Mouse (Mus musculus) left cerebral cortex, postnatal 10 days (tissue): ENCODE measurements around the gene Gpr137c. TPM values are rescaled to one million over a fixed set of nuclear protein-coding genes. Genes with fewer than 3 reads are reported as not detected.

ENCODE experiments used
- DNase-seq, 2 experiments: peaks; one replicate each; pipeline ENCODE4 v3.0.0; 2021 to 2022; ENCODE audit warnings: low spot score in 2 of 2, mixed read lengths in 1 of 2; ENCODE audit errors: extremely low spot score in 1 of 2
- intact Hi-C: fragments of 180-260 bp; cut with DNase I; formaldehyde crosslinking; loops from one replicate; pipeline ENCODE4 v1.15.1; 2025
- total RNA-seq, 2 experiments: library from RNA; stranded (reverse); gene quantifications; 2 replicates each; pipeline ENCODE4 v1.2.3; 2021

Gene Gpr137c
- total RNA-seq, result 10 to 100 TPM; 23.3 to 26.8 TPM

- intact Hi-C loops, result no loop called here
Observed at GRCm38 (mm10) chr14:45219281-45220089, at the start of gene Gpr137c. Gene Gpr137c (plus strand): TSS chr14:45219717.

GRCm38 (mm10) chr14:45172260-45172659 lies 47.3 kb upstream of the Gpr137c start:
- intact Hi-C loops, result no loop called here
- DNase-seq, result no peak

More at GRCm38 (mm10) chr14:45219281-45220089, at the start of gene Gpr137c:
- DNase-seq, result peak; percentile 98 to 100

DNA sequence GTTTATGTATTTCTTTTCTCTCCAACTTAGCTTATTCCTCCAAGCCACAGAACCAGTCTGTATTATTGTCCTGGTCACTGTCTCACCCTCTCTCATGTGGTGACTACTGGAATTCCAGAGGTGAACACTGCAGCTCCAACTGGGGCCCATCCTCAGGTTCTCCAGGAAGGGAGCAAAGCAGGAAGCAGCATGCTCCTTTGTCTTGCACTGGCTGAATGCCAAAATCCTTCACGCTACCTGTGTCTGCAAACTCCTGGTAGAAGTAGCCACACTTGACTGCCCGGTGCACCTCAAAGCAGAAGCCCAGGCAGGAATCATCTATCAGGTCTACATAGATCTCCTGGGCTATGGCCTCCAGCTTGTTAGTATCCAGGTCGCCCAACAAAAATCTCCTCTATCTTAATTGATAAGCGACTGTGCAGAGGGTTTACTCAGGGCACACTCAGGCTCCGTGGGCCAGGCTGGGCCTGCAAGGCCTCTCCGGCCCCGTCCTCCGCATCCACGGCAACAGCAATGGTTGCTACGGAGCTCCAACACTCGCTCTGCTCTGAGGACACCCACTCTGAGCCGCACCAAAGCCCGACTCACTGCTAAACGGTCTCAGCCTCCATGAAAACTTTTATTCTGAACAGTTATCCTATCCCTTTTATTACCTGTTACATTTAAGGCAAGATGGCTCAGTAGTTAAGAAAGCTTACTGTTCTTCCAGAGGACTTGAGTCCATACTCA lies 44.3 kb upstream of the Gpr137c start:
- intact Hi-C loops, result no loop called here
- DNase-seq, result no peak

DNA sequence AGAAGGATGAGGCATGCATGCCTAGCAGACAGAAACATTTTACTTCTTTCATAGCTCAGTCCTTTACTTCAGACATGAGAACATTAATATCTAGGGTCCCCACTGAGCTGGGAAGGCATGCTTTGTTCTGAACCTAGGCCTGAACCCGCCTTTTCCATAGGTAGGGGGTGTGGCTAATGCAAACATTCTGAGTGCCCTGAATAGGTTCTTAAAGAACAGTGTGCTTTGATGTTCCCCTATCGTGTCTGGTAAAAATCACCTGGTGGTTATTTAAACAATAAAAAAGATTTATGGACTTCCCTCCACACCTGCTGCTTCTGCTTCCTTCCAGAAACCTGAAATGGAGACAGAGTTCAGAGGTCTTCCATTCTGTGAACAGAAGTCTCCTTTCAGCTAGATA lies 40.3 kb upstream of the Gpr137c start:
- intact Hi-C loops, result no loop called here
- DNase-seq, result no peak

- intact Hi-C loops, result no loop called here
- DNase-seq, result no peak
Observed at GRCm38 (mm10) chr14:45179606-45180005, 39.9 kb upstream of the Gpr137c start.

GRCm38 (mm10) chr14:45181611-45182010 lies 37.9 kb upstream of the Gpr137c start:
- intact Hi-C loops, result no loop called here

DNA sequence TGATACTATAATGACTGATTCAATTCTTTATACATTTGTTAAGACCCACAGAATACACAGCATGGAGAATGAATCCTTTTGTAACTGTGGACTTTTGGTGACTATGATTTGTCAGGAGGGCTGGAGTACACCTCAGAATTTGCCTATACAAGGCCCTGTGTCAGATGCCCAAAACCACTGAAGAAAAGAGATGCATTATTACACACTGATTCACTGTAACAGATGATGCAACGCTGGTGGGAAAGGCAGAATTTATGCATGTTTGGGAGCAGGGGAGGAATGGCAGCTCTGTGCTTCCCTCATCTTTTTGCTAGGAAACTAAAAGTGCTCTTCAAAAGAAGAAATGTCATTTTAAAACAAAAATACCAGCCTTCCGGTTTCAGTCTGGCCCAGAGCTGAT lies 28.5 kb upstream of the Gpr137c start:
- intact Hi-C loops, result no loop called here

More at GRCm38 (mm10) chr14:45181611-45182010, 37.9 kb upstream of the Gpr137c start:
- no peak for DNase-seq

GRCm38 (mm10) chr14:45200607-45201006 lies 18.9 kb upstream of the Gpr137c start:
- intact Hi-C loops, result no loop called here
- DNase-seq, result no peak

More for the DNA sequence above, 28.5 kb upstream of the Gpr137c start:
- DNase-seq, result no peak

DNA sequence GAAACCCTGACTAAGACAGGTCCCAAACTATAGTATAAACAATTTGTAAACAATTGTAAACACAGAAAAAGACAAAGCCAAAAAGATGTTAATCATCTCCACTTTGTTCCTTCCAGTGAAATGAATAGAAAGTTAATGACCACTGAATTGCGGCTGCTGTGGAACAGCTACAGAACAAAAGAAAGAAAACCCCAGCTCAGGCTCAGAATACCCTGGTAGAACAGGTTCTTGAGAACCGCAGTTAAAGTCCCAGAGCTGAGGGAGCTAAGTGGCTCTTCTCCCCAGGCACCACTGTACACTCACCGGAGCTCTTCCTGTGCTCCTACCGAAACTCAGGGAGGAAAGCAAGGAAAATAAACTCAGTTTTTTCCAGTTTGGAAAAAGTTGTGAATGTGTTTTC lies 8.8 kb upstream of the Gpr137c start:
- DNase-seq, result no peak
- intact Hi-C loops, result no loop called here

DNA sequence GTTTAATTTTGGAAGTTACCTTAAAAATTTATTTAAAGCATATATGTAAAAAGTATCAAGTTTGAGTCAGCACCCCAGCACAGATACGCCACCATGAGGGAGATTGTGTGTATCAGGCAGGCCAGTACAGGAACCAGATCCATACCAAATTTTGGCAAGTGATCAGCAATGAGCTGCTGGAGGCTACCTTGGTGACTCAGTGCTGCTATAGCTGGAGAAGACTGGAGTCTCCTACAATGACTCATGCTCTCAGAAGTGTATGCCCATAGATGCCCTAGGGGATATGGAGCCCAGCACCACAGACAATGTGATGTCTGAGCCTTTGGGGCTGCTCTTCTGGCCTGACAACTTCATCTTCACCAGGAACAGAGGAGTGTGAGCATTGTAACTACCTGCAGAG lies 8.1 kb upstream of the Gpr137c start:
- intact Hi-C loops, result no loop called here
- no peak for DNase-seq

DNA sequence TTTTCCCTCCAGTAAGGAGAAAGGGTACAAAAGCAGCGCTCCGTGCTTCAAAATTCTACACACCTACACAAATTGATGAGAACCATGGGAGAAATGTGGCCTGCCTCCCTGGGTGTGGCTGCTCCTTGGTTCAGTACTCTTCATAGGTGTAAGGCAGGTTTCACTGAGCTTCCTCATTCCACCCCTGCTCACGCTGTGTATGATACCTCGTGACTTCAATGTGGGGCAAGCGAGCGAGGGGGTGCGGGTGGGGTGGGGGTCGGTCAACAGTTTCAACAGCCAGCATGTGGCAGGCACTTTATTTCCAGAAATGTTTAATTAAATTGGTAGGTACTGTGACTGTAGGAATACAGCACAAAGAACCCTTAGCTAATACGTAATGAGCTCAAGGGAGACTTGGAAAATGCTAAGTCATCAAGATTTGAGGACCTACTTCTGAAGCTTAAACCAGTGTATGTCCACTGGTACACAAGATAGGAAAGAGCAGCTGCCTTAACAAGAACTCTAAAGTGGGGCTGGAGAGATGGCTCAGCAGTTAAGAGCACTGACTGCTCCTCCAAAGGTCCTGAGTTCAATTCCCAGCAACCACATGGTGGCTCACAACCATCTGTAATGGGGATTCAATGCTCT lies 2.7 kb upstream of the Gpr137c start:
- intact Hi-C loops, result no loop called here
- DNase-seq, result no peak

DNA sequence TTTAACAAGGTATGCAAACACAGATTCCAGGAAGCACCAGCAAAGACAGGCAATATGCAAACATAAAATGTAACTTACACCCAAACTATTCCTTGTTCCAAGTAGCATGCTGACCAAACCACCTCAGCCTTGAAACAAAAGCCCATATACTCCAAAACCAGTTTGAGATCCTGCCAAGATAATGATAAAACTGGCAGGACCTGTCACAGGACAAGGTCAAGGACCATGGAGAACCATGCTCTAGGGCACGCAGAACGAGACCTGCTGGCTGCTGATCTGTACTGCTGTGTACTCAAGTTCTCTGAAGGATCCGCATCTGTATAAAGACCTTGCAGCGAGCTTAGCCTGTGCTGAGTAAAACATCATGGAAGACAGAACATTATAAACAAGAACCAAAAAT lies 1.8 kb upstream of the Gpr137c start:
- intact Hi-C loops, result no loop called here
- no peak for DNase-seq

DNA sequence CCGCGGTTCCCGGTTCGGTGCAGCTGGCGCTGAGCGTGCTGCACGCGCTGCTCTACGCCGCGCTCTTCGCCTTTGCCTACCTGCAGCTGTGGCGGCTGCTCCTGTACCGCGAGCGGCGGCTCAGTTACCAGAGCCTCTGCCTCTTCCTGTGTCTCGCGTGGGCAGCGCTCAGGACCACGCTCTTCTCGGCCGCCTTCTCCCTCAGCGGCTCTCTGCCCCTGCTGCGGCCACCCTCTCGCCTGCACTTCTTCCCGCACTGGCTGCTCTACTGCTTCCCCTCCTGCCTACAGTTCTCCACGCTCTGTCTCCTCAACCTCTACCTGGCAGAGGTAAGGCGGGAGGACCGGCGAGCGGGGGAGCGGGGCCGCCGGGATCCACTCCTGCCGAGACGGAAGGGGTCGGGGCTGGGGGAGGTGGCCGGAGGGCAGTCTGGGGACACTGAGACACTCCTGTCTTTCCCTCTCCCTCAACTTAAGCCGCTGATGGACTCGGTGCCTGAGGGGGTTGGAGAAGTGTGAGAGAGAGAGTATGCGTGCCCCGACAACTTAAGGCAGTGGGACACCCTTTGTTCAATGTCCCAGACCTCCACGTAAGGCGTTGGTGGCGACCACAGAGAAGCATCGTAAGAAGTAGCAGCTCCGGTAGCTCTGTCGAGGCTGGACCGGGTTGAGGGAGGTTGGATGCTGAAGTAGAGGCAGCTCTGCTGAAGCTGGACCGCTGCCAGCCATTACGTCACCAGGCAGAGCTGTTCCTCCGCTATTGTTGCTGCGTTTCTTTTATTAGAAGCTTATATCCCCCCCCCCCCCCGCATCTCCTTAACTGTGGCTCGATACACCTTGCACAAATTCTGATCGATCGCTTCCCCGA lies 806 bp downstream of the Gpr137c start, which contains the start of gene Txndc16:
Gene Txndc16 (minus strand): TSS at position 239 of the 867 bp plus-strand sequence.
- peak; percentile 76 to 90 for DNase-seq
- intact Hi-C loops, result no loop called here

- intact Hi-C loops, result no loop called here
- no peak for DNase-seq
Observed at GRCm38 (mm10) chr14:45220957-45221630, 1.6 kb downstream of the Gpr137c start.

GRCm38 (mm10) chr14:45239042-45239441 lies 19.5 kb downstream of the Gpr137c start:
- intact Hi-C loops, result no loop called here
- DNase-seq, result no peak

DNA sequence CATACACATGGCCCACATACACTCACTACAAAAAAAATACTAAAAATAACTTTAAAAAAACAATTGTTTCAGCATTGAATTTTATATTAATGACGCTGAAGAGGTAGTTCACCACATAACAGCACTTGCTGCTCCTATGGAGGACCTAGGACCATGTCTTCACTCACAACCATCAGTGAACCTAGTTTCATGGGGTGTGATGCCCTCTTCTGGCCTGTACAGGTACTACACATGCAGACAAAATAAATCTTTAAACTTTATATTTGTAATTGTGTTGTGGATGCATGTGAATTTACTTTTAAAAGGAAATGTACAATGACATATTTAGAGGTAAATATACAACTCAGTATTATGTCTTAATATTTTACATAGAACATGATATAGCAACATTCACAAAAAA lies 22.1 kb downstream of the Gpr137c start:
- intact Hi-C loops, result no loop called here

DNA sequence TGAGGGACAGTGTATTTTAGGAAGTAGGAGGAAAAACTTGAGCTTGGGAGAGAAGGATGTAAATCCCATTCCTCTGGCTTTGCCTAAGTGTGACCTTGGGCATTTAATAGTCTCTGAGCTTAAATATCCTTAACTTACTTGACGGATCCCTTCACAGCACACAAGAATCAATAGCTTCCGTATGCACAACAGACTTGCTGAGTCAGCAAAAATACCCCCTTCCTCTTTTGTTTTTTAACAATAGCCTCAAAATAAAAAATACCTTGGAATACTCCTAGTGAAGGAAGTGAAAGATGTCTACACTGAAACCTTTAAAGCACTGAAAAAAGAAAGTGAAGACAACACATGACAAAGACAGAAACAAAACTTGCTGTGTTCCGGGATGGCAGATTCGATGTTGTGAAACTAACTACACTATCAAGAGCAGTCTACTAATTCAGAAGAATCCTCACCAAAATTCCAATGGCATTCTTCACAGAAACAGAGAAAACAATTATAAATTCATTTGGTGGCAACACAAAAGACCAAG lies 32.1 kb downstream of the Gpr137c start:
- no peak for DNase-seq
- intact Hi-C loops, result no loop called here

More for the DNA sequence above, 22.1 kb downstream of the Gpr137c start:
- no peak for DNase-seq
